In the genomic region with DNA sequence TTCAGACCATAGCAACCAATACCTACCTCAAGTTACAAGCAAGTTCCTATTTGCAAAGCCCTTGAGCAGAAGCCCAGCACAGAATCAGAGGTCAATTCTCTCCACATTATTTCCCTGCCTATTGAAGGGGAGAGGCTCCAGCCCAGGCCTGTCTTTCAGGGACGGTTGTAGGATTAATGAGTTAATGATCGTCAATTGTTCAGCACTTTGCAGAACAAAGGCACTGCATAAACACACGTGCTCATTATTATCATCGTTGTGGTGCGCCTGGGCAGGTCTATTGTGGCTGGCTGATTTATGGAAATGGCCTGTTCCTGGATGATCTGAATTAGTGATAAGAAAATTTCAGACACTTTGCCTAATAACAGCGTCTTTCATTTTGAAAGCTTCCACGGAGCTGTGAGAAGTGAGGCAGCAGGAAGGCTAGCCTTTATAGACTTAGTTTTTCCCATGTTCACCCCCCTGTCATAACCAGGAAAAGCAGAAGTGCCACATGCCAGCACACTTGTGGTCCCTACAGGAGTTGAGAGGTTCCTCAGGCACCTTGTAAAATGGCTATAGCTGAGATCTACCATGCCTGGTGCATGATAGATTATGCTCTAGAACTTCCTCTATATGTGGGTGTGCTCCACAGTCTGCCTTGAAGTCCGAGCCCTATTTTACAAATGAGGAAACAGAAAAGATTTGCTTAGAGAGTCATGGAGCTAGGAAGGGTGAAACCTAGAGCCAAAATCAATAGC, we compare ENCODE assay signal across 18 mouse cellular contexts.
DNase-seq lines count a peak whose midpoint lies in the region; ATAC-seq and TF ChIP-seq lines count a peak whose summit lies in the region.
"Had no signal": no experiment of that assay in that cellular context is flagged by ENCODE, and none has a peak within 500 bp of the region (broad histone marks: within the 10 kb centered on the region; RNA-seq: fewer than 3 reads in every experiment).

No protein-coding gene starts in this region.

- WGBS in hindbrain, embryonic 13.5 days, result 26% methylated on average over 8 of the region's 8 CpGs
- 25% methylated on average over 8 of the region's 8 CpGs for WGBS in hindbrain, embryonic 14.5 days
- WGBS in forebrain, embryonic 16.5 days, result 21% methylated on average over 8 of the region's 8 CpGs

- H3K27me3 ChIP-seq in hindbrain, embryonic 13.5 days, result peaks cover 35% of the 10 kb centered on the region
- no peaks in the 10 kb centered on the region for H3K27me3 ChIP-seq in hindbrain, embryonic 14.5 days (ENCODE audit: control insufficient read depth, insufficient read depth, low read length)
- H3K27me3 ChIP-seq in forebrain, embryonic 16.5 days (replicated peaks; ENCODE audit: control insufficient read depth, insufficient read depth, low read length), result no peaks in the 10 kb centered on the region
- H3K27me3 ChIP-seq: embryonic facial prominence, embryonic 12.5 days had no signal

- no peak for TF ChIP-seq POLR2A in brain, embryonic 14.5 days (IDR thresholded peaks at IDR 0.05; ENCODE audit: borderline replicate concordance, extremely low read depth, insufficient read depth, insufficient read length, poor library complexity, severe bottlenecking)

- no peak for DNase-seq in hindbrain, embryonic 14.5 days (ENCODE audit: low spot score)
- DNase-seq in brain, embryonic 14.5 days (ENCODE audit: low read depth), result peak; percentile 56
- DNase-seq in mesoderm, embryonic 11.5 days (ENCODE audit: low read depth, low spot score), result peak; percentile 37
- no peak for DNase-seq in lung, postnatal 4 days
- no peak for DNase-seq in layer of hippocampus, adult 18-20 months (ENCODE audit: low spot score in 2 of 2)
- DNase-seq in thymus, postnatal 36 days, result no peak
- DNase-seq: adrenal gland, adult 2 months; B cell, adult 2 months; cerebellum, postnatal 14 days; left cerebral cortex, postnatal 4 days; lung, adult 2 months had no signal

- H3K36me3 ChIP-seq in hindbrain, embryonic 13.5 days, result no peaks in the 10 kb centered on the region
- H3K36me3 ChIP-seq in hindbrain, embryonic 14.5 days (replicated peaks; ENCODE audit: control insufficient read depth, insufficient read depth), result no peaks in the 10 kb centered on the region
- no peaks in the 10 kb centered on the region for H3K36me3 ChIP-seq in forebrain, embryonic 16.5 days (ENCODE audit: control insufficient read depth, insufficient read depth)
- H3K36me3 ChIP-seq: embryonic facial prominence, embryonic 12.5 days had no signal

- peak; percentile 34; the same call in 1 of the 2 replicates for ATAC-seq in hindbrain, embryonic 13.5 days (ENCODE audit: low FRiP score)
- no peak for ATAC-seq in hindbrain, embryonic 14.5 days (ENCODE audit: low FRiP score)
- ATAC-seq in forebrain, embryonic 16.5 days, result peak; percentile 53
- ATAC-seq: inflammation-experienced regulatory T-cells, adult 6 months; midbrain, embryonic 16.5 days had no signal

- no peak for TF ChIP-seq CTCF in brain, embryonic 14.5 days (IDR thresholded peaks at IDR 0.05; ENCODE audit: borderline replicate concordance, extremely low read depth, insufficient read depth, insufficient read length)

- H3K27ac ChIP-seq in hindbrain, embryonic 13.5 days, result no peak overlapping the region
- H3K27ac ChIP-seq in hindbrain, embryonic 14.5 days, result no peak overlapping the region
- H3K27ac ChIP-seq in forebrain, embryonic 16.5 days (ENCODE audit: low read length), result no peak overlapping the region
- H3K27ac ChIP-seq: embryonic facial prominence, embryonic 12.5 days; macrophage; stomach, postnatal 0 days had no signal

- H3K4me3 ChIP-seq in hindbrain, embryonic 13.5 days, result no peak overlapping the region
- H3K4me3 ChIP-seq in hindbrain, embryonic 14.5 days (replicated peaks; ENCODE audit: low read length), result no peak overlapping the region
- H3K4me3 ChIP-seq in forebrain, embryonic 16.5 days (replicated peaks; ENCODE audit: low read length), result no peak overlapping the region
- H3K4me3 ChIP-seq: embryonic facial prominence, embryonic 12.5 days had no signal

- peaks cover 9% of the 10 kb centered on the region for H3K4me1 ChIP-seq in hindbrain, embryonic 13.5 days (replicated peaks)
- 0 out of 2 replicates have a peak, but pooled peaks cover 3% of the 10 kb centered on the region for H3K4me1 ChIP-seq in hindbrain, embryonic 14.5 days (replicated peaks; ENCODE audit: control insufficient read depth, insufficient read depth, low read length)
- no peaks in the 10 kb centered on the region; the same call in 1 of the 2 replicates for H3K4me1 ChIP-seq in forebrain, embryonic 16.5 days (replicated peaks; ENCODE audit: control insufficient read depth, insufficient read depth, low read length)

- no peak overlapping the region for H3K9ac ChIP-seq in hindbrain, embryonic 13.5 days
- no peak overlapping the region for H3K9ac ChIP-seq in hindbrain, embryonic 14.5 days
- H3K9ac ChIP-seq in forebrain, embryonic 16.5 days (replicated peaks; ENCODE audit: low read depth, low read length), result no peak overlapping the region
- H3K9ac ChIP-seq: embryonic facial prominence, embryonic 12.5 days had no signal

- H3K9me3 ChIP-seq in hindbrain, embryonic 13.5 days, result no peaks in the 10 kb centered on the region
- H3K9me3 ChIP-seq in hindbrain, embryonic 14.5 days (ENCODE audit: control insufficient read depth, low read length), result no peaks in the 10 kb centered on the region
- no peaks in the 10 kb centered on the region for H3K9me3 ChIP-seq in forebrain, embryonic 16.5 days (ENCODE audit: control insufficient read depth, low read length)
- H3K9me3 ChIP-seq: embryonic facial prominence, embryonic 12.5 days had no signal

- H3K4me2 ChIP-seq in hindbrain, embryonic 13.5 days, result no peak overlapping the region
- no peak overlapping the region for H3K4me2 ChIP-seq in hindbrain, embryonic 14.5 days (replicated peaks)
- no peak overlapping the region for H3K4me2 ChIP-seq in forebrain, embryonic 16.5 days (ENCODE audit: low read length)
- H3K4me2 ChIP-seq: embryonic facial prominence, embryonic 12.5 days had no signal

Comparison
In these comparisons a context has a peak if more than half of its experiments do, and no peak if none do; other contexts are left out.
1. DNase-seq: peak in brain, embryonic 14.5 days (single experiment) and mesoderm, embryonic 11.5 days (single experiment); none in hindbrain, embryonic 14.5 days (single experiment), lung, postnatal 4 days (0 of 2), layer of hippocampus, adult 18-20 months (0 of 2) and thymus, postnatal 36 days (0 of 2).